Mouse (Mus musculus): ENCODE data around the gene Dbp.

DNA sequence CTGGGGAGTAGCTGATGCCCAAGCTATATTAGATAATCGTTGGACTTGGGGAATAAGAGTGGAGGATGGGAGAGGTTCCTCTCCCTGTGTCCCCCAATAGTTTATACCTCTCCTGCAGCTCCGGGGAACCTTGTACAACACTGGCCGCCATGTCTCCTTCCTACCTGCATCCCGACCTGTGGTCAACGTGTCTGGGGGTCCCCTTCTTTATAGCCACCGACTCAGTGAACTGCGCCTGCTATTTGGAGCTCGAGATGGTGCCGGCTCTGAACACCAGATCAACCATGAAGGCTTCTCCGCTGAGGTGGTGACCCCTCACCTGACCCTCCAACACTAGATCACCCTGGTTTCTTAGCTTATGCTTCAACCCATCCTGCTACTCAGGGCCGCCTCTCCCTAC, 2.6 kb upstream of the Dbp start:
- TF ChIP-seq POLR2A (IDR thresholded peaks at IDR 0.05; ENCODE audit: insufficient read length, low read depth) (no peak), USF1 (IDR thresholded peaks at IDR 0.05; ENCODE audit: low read depth) (no peak), CEBPB (IDR thresholded peaks at IDR 0.05; ENCODE audit: insufficient read depth, poor library complexity, severe bottlenecking) (no peak)

All from myocyte (in vitro differentiated cells).